Mouse (Mus musculus): ENCODE results near the gene Hoxa7. TPM values are rescaled to one million over a fixed set of nuclear protein-coding genes. Genes with fewer than 3 reads are reported as not detected.
A peak's percentile ranks its signal among the peaks of the same experiment; 100 is the strongest.

Hoxa7 gene
- not detected in 2 replicates for polyA plus RNA-seq (2012; ENCODE audit: insufficient read depth, insufficient read length, low replicate concordance, missing spikeins)

DNA sequence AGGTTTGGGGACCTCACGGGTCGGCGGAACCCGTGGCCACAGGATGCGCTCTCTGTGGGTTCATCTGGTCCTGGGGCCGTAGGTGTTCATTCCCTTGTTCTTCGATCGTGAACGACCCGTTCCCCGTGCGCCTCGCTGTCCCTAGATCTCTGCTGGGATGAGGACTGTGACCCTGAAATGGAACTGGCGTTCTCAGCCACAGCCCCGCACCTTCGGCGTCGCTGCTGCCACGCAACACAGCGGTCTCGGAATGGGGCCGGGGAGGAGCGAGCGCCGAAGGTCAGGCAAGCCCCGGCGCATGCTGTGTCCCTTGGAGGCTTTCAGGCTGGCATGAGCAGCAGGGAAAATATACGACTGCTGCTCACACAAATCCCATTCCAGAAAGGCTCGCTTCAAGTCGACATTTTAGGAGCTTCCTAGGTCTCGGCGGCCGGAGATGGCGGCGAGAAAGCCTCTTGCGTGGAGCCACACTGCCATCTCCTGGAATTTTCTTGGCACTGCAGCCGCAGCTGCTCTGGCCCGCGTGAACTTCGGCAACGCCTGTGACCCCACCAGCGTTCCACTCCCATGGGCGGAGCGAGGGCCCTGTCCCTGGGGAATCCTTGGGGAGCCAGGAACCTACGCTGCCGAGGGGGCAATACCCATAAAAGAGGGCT lies at the start of gene Hoxa7:
TSS of gene Hoxa7 (minus strand) at position 518 of the 656 bp plus-strand sequence.
- Histone ChIP-seq H3K27ac (ENCODE audit: insufficient read depth, low read depth, low read length) (no peak within 1 kb of the TSS), H3K4me3 (ENCODE audit: insufficient read depth, low read depth, low read length) (peak within 1 kb of the TSS; percentile 49), H3K4me1 (ENCODE audit: control insufficient read depth, insufficient read depth, low read length) (peaks cover 6% of the 10 kb centered on the region)
- TF ChIP-seq POLR2A (IDR thresholded peaks at IDR 0.05; ENCODE audit: insufficient read depth, low read depth, low read length), result no peak
- peak; percentile 98 for TF ChIP-seq CTCF (IDR thresholded peaks at IDR 0.05; ENCODE audit: insufficient read depth, low read depth, low read length)
- 1% methylated on average over 46 of the region's 46 CpGs for WGBS

DNA sequence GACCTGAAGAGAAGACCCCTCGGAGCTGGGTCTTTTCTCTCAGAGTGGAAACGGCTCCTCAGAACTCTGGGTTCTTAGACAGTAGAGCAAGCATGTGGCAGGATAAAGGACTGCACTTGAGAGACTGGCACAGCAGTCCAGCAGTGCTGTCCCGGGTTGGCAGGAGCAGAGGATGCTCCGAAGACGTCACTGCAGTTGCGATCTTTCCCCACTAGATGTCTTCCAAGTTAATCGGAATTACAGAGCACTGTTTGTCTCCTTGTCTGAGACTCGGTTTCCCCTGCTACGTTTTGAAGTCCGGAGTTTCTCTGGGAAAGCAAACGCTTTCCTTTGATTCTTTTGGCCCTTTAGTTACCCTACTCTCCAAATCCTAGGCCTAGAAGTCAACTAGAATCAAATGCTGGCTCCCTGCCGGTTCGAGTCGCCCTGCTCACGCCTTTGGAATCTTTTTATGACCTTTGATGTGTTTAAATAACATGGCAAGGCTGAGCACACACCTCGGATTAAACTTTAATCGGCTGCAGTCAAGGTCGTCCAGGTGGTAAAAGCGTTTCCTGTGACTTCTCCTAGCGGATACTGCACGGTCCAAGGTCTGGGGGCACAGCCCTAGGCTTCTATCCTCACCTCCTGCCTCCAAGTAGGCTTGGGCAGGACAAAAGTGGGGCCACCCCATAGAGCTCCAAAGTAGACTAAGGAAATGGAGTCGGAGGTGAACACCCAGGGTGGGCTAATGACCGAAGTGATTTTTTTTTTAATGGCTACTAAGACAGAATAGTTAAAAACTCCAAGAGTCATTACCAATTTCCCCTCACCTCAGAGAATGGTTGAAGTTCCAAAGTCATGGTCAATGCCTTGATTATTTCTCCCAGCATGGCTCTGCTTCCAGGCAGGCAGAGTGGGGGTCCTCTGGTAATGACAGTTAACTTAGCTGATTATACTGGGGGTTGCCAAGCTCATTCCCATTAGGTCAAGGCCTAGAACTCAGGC lies 49.1 kb upstream of the Hoxa7 start:
- Histone ChIP-seq H3K4me1 (ENCODE audit: control insufficient read depth, insufficient read depth, low read length) (no peaks in the 10 kb centered on the region), H3K27ac (ENCODE audit: insufficient read depth, low read depth, low read length) (no peak overlapping the region), H3K4me3 (ENCODE audit: insufficient read depth, low read depth, low read length) (no peak overlapping the region)
- WGBS, result 11% methylated on average over 23 of the region's 23 CpGs
- TF ChIP-seq CTCF (IDR thresholded peaks at IDR 0.05; ENCODE audit: insufficient read depth, low read depth, low read length) (peak; percentile 56), POLR2A (IDR thresholded peaks at IDR 0.05; ENCODE audit: insufficient read depth, low read depth, low read length) (no peak)

DNA sequence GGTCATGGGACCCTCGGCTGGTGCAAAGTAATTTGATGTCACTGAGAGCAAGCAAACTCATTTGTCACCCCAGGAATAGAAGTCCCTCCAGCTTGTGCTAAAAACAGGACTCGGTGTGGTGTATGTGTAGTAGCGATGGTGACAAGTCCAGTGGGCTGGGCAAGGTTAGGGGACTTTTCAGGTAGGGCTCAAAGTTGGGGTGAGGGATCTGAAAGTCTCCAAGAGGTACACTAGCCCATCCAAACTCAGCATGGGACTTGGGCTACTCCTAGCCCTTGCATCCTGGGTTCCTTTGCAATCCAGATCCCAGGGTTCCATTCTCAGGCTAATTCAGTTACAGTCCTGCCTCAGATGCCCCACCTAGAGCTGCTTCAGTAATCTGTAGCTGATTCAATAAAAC lies 47.1 kb upstream of the Hoxa7 start:
- H3K27ac ChIP-seq (ENCODE audit: insufficient read depth, low read depth, low read length), result no peak overlapping the region
- TF ChIP-seq POLR2A (IDR thresholded peaks at IDR 0.05; ENCODE audit: insufficient read depth, low read depth, low read length) (no peak), CTCF (IDR thresholded peaks at IDR 0.05; ENCODE audit: insufficient read depth, low read depth, low read length) (no peak)
- no peaks in the 10 kb centered on the region for H3K4me1 ChIP-seq (ENCODE audit: control insufficient read depth, insufficient read depth, low read length)
- WGBS, result 5% methylated on average over 3 of the region's 3 CpGs
- no peak overlapping the region for H3K4me3 ChIP-seq (ENCODE audit: insufficient read depth, low read depth, low read length)

DNA sequence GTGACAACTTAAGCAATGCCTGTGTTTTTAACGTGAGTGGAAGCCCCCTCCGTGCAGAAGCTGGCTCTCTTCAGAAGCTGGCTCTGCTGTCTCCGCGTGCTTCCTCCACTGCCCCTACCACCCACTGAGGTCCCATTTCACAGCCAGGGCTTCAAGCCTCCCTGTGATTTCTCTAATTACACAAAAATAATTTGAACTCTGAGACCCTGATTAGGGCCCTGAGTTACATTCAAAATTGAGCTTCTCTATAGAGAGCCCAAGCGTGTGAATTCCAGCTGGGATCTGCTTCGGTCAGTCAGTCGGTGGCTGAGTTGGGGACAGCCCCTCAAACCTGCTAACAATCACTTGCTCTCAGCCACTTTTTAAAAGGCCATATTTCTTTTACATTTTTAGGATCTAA lies 46.7 kb upstream of the Hoxa7 start:
- H3K4me1 ChIP-seq (ENCODE audit: control insufficient read depth, insufficient read depth, low read length), result no peaks in the 10 kb centered on the region
- no peak overlapping the region for H3K4me3 ChIP-seq (ENCODE audit: insufficient read depth, low read depth, low read length)
- 5% methylated on average over 7 of the region's 7 CpGs for WGBS
- no peak overlapping the region for H3K27ac ChIP-seq (ENCODE audit: insufficient read depth, low read depth, low read length)
- TF ChIP-seq CTCF (IDR thresholded peaks at IDR 0.05; ENCODE audit: insufficient read depth, low read depth, low read length) (no peak), POLR2A (IDR thresholded peaks at IDR 0.05; ENCODE audit: insufficient read depth, low read depth, low read length) (no peak)

DNA sequence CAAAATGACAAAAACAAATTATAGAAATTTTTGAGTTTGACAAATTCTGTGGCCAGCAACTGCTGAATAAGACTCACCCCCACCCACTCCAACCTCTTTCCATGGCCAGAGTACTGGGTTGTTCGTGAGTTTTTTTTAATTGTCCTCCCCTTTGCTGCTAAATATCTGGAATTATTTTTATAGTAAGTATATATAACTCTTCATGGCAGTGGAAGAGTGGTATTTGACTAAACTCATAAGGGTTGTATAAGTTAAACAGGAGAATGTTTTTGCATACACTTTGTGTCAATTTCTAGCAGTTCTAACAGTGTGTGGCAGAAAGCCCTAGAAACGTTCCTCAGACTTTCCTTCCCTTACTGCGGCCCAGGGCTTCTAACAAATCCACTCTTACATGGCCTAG lies 46.0 kb upstream of the Hoxa7 start:
- WGBS, result 8% methylated on average over 3 of the region's 3 CpGs
- H3K4me1 ChIP-seq (ENCODE audit: control insufficient read depth, insufficient read depth, low read length), result no peaks in the 10 kb centered on the region
- H3K27ac ChIP-seq (ENCODE audit: insufficient read depth, low read depth, low read length), result no peak overlapping the region
- H3K4me3 ChIP-seq (ENCODE audit: insufficient read depth, low read depth, low read length), result no peak overlapping the region
- TF ChIP-seq CTCF (IDR thresholded peaks at IDR 0.05; ENCODE audit: insufficient read depth, low read depth, low read length) (no peak), POLR2A (IDR thresholded peaks at IDR 0.05; ENCODE audit: insufficient read depth, low read depth, low read length) (no peak)

DNA sequence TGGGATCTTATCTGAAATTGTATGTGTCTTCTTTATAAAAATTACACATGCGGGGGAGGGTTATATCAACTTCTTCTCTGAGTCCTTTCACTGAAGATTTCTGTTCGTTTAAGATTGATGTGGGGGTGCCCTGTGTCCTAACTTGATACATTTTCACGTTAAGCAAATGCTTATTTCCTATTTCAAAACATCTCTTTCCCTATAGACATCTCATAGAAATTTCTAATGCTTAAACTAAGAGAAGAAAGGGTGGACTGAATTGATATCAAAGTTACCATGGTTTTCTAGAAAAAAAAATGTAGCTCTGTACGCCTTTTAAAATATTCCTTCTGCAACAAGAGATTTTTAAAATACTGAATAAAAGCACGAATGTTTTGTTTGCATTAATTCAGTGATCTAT lies 45.6 kb upstream of the Hoxa7 start:
- 20% methylated on average over 5 of the region's 5 CpGs for WGBS
- TF ChIP-seq CTCF (IDR thresholded peaks at IDR 0.05; ENCODE audit: insufficient read depth, low read depth, low read length), result no peak
- TF ChIP-seq POLR2A (IDR thresholded peaks at IDR 0.05; ENCODE audit: insufficient read depth, low read depth, low read length), result no peak
- no peaks in the 10 kb centered on the region for H3K4me1 ChIP-seq (ENCODE audit: control insufficient read depth, insufficient read depth, low read length)
- H3K27ac ChIP-seq (ENCODE audit: insufficient read depth, low read depth, low read length), result no peak overlapping the region
- H3K4me3 ChIP-seq (ENCODE audit: insufficient read depth, low read depth, low read length), result no peak overlapping the region

DNA sequence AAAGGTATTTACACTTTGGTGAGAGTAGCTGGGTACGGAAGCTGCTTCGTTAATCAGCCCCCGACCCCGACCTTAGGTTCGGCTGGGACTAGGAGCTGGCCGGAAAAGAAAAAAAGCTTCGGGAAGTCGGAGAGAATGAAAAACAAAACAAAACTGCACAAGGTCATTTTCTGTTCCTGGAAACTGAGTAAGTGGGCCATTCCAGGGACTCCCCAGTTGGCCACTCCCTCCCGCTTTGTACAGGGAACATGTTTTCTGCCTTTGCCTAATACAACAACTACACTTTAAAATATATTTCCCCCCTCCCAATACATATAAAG lies 45.0 kb upstream of the Hoxa7 start:
- 4% methylated on average over 9 of the region's 9 CpGs for WGBS

DNA sequence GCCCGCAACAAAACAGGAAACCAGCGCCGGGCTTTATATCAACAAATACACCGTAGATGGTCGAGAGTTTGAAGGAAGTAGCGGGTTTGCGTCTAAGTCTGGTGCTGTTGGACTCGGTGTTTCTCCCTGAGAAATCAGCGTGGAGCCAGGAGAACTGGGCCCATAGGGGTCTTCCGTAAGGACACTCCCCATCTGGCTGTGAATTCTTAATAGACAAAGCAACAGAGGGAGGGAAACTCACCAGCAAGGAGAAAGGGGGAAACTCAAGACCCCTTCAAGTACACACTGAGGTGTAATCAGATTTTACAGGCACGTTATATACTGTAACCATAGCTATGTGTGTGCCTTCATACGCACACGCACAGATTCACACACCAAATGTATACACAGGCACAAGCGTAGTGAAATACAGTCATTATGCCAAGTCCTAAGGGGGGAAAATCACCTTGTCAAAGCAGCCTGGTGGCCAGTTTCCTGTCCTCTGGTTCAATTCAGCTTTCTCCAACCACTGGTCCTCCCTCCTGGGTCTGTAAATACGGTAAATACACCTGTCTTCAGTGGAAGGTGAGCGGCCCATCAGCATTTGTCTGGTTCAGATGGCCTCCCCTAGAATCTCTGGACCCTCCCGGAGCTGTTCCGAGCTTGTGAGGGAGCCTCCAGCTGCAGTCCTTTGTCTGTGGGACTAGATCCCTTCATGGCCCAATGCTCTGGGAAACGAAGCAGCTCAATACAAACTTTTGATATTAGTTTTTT lies 44.4 kb upstream of the Hoxa7 start:
- H3K4me3 ChIP-seq (ENCODE audit: insufficient read depth, low read depth, low read length), result no peak overlapping the region
- TF ChIP-seq POLR2A (IDR thresholded peaks at IDR 0.05; ENCODE audit: insufficient read depth, low read depth, low read length) (no peak), CTCF (IDR thresholded peaks at IDR 0.05; ENCODE audit: insufficient read depth, low read depth, low read length) (no peak)
- 3% methylated on average over 19 of the region's 19 CpGs for WGBS
- no peak overlapping the region for H3K27ac ChIP-seq (ENCODE audit: insufficient read depth, low read depth, low read length)
- no peaks in the 10 kb centered on the region for H3K4me1 ChIP-seq (ENCODE audit: control insufficient read depth, insufficient read depth, low read length)

More for the DNA sequence above, 45.0 kb upstream of the Hoxa7 start:
- no peaks in the 10 kb centered on the region for H3K4me1 ChIP-seq (ENCODE audit: control insufficient read depth, insufficient read depth, low read length)
- TF ChIP-seq POLR2A (IDR thresholded peaks at IDR 0.05; ENCODE audit: insufficient read depth, low read depth, low read length), result no peak
- TF ChIP-seq CTCF (IDR thresholded peaks at IDR 0.05; ENCODE audit: insufficient read depth, low read depth, low read length), result no peak
- H3K4me3 ChIP-seq (ENCODE audit: insufficient read depth, low read depth, low read length), result no peak overlapping the region
- no peak overlapping the region for H3K27ac ChIP-seq (ENCODE audit: insufficient read depth, low read depth, low read length)
